Mouse (Mus musculus): Measurements from ENCODE around the gene Plxnb3. TPM values are rescaled to one million over a fixed set of nuclear protein-coding genes. Genes with fewer than 3 reads are reported as not detected.

Gene Plxnb3
- polyA plus RNA-seq (2015; fragmentation: Nextera tagmentation; extraction: Ambion mirVana), result 0.15 and 0.23 TPM in 2 replicates

DNA sequence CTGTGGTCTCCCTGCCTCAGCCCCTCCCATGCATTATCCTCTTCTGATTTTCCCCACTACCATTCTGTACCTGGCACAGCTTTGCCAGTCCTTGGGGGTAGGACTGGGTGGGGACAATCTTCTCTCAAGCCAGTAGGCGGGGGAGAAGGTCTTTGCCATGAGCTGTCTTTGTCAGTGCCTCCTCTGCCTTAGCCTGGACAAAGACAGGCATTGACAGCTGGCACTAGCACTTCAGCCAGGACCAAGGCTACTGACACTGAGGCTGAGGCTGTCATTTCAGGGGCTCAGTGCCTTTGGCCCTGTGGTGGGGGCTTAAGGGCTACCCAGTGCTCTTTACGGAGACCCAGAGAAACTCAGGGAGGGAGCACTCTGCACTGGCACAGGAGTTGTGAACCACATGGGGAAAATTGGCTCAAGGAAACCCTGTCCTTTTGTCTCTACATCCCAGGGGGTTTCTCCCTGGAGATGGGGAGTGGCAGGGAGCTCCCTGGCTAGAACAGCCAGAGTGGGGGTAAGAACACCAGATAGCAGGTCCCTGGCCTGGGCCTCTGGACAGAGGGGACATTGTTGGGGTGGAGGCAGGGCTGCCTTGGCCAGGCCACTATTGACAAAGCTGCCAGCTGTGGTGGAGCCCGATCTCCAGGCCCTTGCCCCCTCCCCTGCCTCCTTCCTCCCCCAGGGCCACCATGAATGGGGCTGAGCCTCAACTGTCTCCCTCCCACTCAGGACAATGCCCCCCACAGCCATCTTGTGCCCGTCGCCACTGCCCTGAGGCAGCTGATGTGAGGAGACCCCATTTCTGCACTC lies at the start of gene Plxnb3:
Gene Plxnb3 (plus strand): TSS at position 757 of the 807 bp plus-strand sequence.
- TF ChIP-seq CTCF (IDR thresholded peaks at IDR 0.05; ENCODE audit: low read depth) (no peak), EP300 (IDR thresholded peaks at IDR 0.05; ENCODE audit: low read depth) (no peak)
- ATAC-seq (no peak), DNase-seq (no peak)
- no peaks in the 10 kb centered on the region for H3K36me3 ChIP-seq (replicated peaks; ENCODE audit: insufficient read depth, low read length)
- no peak within 1 kb of the TSS for H3K4me3 ChIP-seq (ENCODE audit: low read depth, low read length)
- H3K4me1 ChIP-seq (ENCODE audit: insufficient read depth), result no peaks in the 10 kb centered on the region
- H3K4me2 ChIP-seq (ENCODE audit: low read depth, low read length), result no peak within 1 kb of the TSS
- H3K27ac ChIP-seq (ENCODE audit: low read depth), result no peak within 1 kb of the TSS
- no peak within 1 kb of the TSS for H3K9ac ChIP-seq (replicated peaks)
- no peaks in the 10 kb centered on the region for H3K27me3 ChIP-seq (ENCODE audit: insufficient read depth, low read length)
- H3K9me3 ChIP-seq (ENCODE audit: low read length), result no peaks in the 10 kb centered on the region
- WGBS (ENCODE audit: insufficient replicate concordance), result 71% methylated on average over 5 of the region's 5 CpGs

DNA sequence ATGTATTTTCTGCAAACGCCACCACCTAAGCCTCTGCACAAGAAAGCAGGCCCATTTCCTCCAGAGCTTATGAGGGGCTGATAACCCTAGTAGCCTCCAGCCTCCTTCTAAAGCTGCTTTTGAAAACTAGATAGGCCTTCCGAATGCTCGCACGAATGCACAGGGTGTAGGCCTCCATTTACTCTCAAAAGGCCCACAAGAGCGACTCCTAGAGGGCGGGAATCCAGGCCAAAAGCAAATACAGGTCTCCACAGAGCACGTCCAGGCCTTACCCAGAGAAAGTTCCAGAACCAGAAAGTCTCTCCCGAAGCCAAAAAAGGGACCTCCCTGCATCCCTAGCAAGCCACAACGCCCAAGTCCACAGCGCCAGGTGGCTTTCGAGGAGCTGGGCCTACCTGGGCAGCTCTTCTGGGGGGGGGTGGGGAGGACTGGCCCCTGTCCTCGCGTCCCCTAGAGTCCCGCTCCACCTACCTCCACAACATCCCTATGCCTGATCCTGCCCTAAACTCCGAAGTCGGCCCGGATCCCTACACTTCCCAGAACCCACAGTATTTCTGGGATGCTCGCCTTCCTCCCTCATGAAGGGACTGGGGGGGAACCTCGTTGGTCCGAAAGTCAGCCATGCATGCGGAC lies 41.3 kb upstream of the Plxnb3 start:
- DNase-seq, result peak; percentile 56

DNA sequence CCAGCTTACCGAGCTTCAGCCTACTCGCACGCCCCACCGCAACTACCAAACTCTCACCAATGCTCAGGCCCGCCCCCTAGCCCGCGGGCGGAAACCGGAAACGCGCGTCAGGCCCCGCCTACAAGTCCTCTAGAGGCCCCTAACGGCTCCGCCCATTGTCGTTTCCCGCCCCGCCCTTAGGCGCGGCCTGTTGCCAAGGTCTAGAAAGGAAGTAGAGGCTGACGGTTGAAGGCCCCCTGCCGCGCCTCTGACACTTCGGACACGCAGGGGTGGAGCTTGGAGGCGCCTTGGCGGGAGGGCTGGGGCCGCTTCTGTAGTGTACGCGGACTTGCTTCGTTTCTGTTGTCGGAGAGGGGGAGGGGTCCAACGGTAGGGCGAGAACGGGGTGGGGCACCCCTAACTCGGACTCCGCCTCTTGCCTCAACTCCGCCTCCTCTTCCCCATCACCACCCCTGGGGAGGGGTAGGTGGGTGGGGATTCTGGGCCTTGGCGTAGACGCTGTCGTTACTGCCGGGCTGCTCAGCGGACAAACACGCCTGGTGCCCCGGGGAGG lies 40.7 kb upstream of the Plxnb3 start, which contains the start of the genes Bcap31 and Abcd1:
Gene Bcap31 (minus strand): TSS at position 67 of the 553 bp plus-strand sequence.
Gene Abcd1 (plus strand): TSS at position 489 of the 553 bp plus-strand sequence.
- peaks cover 20% of the 10 kb centered on the region for H3K4me1 ChIP-seq (ENCODE audit: insufficient read depth)
- H3K9me3 ChIP-seq (ENCODE audit: low read length), result no peaks in the 10 kb centered on the region
- TF ChIP-seq CTCF (IDR thresholded peaks at IDR 0.05; ENCODE audit: low read depth) (peak; percentile 27; the same call in 1 of the 2 replicates), EP300 (IDR thresholded peaks at IDR 0.05; ENCODE audit: low read depth) (0 out of 2 replicates have a peak, but pooled peaks have one; percentile 14)
- H3K4me2 ChIP-seq (ENCODE audit: low read depth, low read length), result peak within 1 kb of the TSS; percentile 68
- H3K36me3 ChIP-seq (replicated peaks; ENCODE audit: insufficient read depth, low read length), result peaks cover 4% of the 10 kb centered on the region
- H3K27ac ChIP-seq (ENCODE audit: low read depth), result peak within 1 kb of the TSS; percentile 81
- no peaks in the 10 kb centered on the region for H3K27me3 ChIP-seq (ENCODE audit: insufficient read depth, low read length)
- 18% methylated on average over 39 of the region's 45 CpGs for WGBS (ENCODE audit: insufficient replicate concordance)
- H3K4me3 ChIP-seq (ENCODE audit: low read depth, low read length), result peak within 1 kb of the TSS; percentile 54
- DNase-seq (peak; percentile 95), ATAC-seq (peak; percentile 87)
- peak within 1 kb of the TSS; percentile 69 for H3K9ac ChIP-seq (replicated peaks)

More for the DNA sequence above, 41.3 kb upstream of the Plxnb3 start:
- Histone ChIP-seq H3K27me3 (ENCODE audit: insufficient read depth, low read length) (no peaks in the 10 kb centered on the region), H3K4me2 (ENCODE audit: low read depth, low read length) (peak overlapping the region; percentile 68), H3K4me3 (ENCODE audit: low read depth, low read length) (peak overlapping the region; percentile 54), H3K9ac (replicated peaks) (peak overlapping the region; percentile 69), H3K9me3 (ENCODE audit: low read length) (no peaks in the 10 kb centered on the region), H3K27ac (ENCODE audit: low read depth) (peak overlapping the region; percentile 81), H3K36me3 (replicated peaks; ENCODE audit: insufficient read depth, low read length) (peaks cover 4% of the 10 kb centered on the region), H3K4me1 (ENCODE audit: insufficient read depth) (peaks cover 20% of the 10 kb centered on the region)
- ATAC-seq, result peak; percentile 37
- TF ChIP-seq EP300 (IDR thresholded peaks at IDR 0.05; ENCODE audit: low read depth) (no peak), CTCF (IDR thresholded peaks at IDR 0.05; ENCODE audit: low read depth) (peak; percentile 52)
- WGBS (ENCODE audit: insufficient replicate concordance), result 27% methylated on average over 19 of the region's 21 CpGs

DNA sequence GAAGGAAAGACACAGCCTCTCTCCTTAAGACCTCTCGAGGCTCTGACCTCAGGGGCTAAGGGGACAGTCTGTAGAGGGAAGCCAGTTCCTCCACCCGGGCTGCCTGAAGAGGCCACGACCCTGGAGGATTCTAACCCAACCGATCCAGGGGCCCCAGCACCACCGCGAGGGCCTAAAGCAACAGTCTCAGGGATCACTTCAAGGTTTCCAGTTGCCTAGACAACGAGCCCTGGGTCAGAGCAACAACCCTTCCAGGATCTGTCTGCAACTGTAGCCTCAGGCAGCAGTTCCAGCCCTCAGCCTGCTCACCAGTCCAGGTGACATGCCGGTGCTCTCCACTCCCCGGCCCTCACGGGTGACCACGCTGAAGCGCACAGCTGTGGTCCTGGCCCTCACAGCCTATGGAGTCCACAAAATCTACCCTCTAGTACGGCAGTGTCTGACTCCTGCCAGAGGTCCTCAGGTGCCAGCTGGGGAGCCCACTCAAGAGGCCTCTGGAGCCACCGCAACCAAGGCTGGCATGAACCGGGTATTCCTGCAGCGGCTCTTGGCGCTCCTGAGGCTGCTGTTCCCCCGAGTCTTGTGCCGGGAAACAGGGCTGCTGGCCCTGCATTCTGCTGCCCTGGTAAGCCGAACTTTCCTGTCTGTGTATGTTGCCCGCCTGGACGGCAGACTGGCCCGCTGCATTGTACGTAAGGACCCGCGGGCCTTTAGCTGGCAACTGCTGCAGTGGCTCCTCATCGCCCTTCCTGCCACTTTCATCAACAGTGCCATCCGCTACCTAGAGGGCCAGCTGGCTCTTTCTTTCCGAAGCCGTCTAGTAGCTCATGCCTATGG lies 40.0 kb upstream of the Plxnb3 start:
- peak; percentile 3 for ATAC-seq
- DNase-seq, result peak; percentile 13

DNA sequence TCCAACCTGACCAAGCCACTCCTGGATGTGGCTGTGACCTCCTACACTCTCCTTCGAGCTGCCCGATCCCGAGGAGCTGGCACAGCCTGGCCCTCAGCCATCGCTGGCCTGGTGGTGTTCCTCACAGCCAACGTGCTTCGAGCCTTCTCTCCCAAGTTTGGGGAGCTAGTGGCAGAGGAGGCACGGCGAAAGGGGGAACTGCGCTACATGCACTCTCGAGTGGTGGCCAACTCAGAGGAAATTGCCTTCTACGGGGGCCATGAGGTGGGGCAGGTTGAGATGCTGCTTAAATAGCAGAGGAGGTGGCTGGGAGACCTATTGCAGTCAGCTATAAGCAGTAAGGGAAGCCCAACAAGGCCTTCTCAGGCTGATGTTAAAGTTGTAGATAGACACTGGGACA lies 39.2 kb upstream of the Plxnb3 start:
- TF ChIP-seq EP300 (IDR thresholded peaks at IDR 0.05; ENCODE audit: low read depth), result no peak
- no peak for TF ChIP-seq CTCF (IDR thresholded peaks at IDR 0.05; ENCODE audit: low read depth)
- Histone ChIP-seq H3K4me1 (ENCODE audit: insufficient read depth) (peaks cover 20% of the 10 kb centered on the region), H3K27me3 (ENCODE audit: insufficient read depth, low read length) (no peaks in the 10 kb centered on the region), H3K4me2 (ENCODE audit: low read depth, low read length) (peak overlapping the region; percentile 68), H3K4me3 (ENCODE audit: low read depth, low read length) (peak overlapping the region; percentile 54), H3K36me3 (replicated peaks; ENCODE audit: insufficient read depth, low read length) (peaks cover 3% of the 10 kb centered on the region; the same call in 1 of the 2 replicates), H3K9ac (replicated peaks) (peak overlapping the region; percentile 69), H3K27ac (ENCODE audit: low read depth) (peak overlapping the region; percentile 81), H3K9me3 (ENCODE audit: low read length) (no peaks in the 10 kb centered on the region)
- DNase-seq (peak; percentile 28), ATAC-seq (no peak)
- 42% methylated on average over 11 of the region's 11 CpGs for WGBS (ENCODE audit: insufficient replicate concordance)

More for the DNA sequence above, 40.0 kb upstream of the Plxnb3 start:
- H3K36me3 ChIP-seq (replicated peaks; ENCODE audit: insufficient read depth, low read length), result peaks cover 4% of the 10 kb centered on the region
- H3K4me3 ChIP-seq (ENCODE audit: low read depth, low read length), result peak overlapping the region; percentile 54
- peaks cover 20% of the 10 kb centered on the region for H3K4me1 ChIP-seq (ENCODE audit: insufficient read depth)
- peak overlapping the region; percentile 69 for H3K9ac ChIP-seq (replicated peaks)
- peak overlapping the region; percentile 68 for H3K4me2 ChIP-seq (ENCODE audit: low read depth, low read length)
- 28% methylated on average over 26 of the region's 30 CpGs for WGBS (ENCODE audit: insufficient replicate concordance)
- H3K27me3 ChIP-seq (ENCODE audit: insufficient read depth, low read length), result no peaks in the 10 kb centered on the region
- no peaks in the 10 kb centered on the region for H3K9me3 ChIP-seq (ENCODE audit: low read length)
- no peak for TF ChIP-seq CTCF (IDR thresholded peaks at IDR 0.05; ENCODE audit: low read depth)
- TF ChIP-seq EP300 (IDR thresholded peaks at IDR 0.05; ENCODE audit: low read depth), result no peak
- H3K27ac ChIP-seq (ENCODE audit: low read depth), result peak overlapping the region; percentile 81

Data from liver, postnatal 0 days (tissue).